Mouse (Mus musculus): ENCODE measurements around the gene Cacng1.

Gene Cacng1

DNA sequence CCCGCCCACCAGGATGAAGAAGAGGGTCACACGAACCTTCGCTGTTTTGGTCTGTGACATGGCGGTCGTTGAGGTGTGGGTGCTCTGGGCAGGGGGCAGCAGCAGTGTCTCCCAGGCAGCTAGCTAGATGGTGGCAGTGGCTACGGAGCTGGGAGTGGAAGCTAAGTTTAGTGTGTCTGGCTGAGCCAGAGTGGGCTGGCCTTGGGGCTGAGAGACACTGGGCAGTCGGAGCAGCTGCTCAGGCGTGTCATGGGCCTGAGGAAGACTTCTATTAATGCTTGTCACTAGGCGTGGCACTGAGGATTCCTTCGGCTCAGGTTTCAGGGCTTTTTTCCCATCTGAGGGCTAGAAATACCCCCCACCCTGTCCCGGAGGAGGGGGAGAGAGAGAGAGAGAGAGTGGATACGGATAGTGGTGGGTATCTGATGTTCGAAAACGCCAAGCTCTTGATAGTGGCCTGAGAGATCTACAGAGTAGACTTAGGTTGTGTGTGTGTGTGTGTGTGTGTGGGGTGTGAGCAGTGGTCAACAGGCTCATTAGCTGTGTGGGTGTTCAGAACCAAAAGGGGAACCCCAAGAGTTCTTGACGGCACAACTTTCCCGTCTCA, at the start of gene Cacng1:
TSS of gene Cacng1 (minus strand) at position 191 of the 607 bp plus-strand sequence.
- DNase-seq (ENCODE audit: low spot score): no peak

DNA sequence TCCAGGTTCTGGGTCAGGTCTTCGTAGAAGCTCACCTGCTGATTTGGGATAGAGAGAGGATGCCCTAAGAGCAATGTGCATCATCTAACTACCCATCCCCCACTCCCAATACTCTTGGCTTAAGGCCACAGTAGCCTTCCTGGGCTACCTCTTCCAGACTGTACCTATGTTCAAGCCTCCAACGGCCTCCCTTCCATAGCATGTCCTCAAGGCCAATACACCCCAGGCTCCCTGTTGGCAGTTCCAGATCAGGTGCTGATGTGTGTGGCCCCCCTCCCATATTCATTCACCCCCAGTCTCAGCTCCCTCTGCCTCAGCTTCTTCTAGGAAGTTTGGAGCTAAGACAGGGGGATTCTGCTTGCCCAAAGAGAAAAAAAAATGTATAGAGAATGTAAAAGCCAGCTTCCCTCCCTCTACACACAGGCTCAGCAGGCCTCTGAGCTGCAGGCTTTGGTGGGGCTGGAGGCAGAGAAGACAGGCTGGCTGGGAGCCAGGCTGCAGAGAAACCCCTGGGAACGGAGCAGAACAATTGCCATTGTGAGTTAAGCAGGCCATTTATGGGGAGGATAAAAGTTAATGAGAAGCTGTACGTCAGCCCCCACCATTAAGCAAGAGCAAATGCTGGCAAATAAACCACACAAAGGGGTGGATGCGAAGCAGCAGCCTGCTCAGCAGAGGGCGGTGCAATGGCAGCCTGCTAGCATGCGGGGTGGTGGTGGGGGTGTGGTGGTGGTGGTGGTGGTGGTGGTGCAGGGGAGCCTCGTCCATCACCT, 46.6 kb upstream of the Cacng1 start:
- no peak for DNase-seq (ENCODE audit: low spot score)

DNA sequence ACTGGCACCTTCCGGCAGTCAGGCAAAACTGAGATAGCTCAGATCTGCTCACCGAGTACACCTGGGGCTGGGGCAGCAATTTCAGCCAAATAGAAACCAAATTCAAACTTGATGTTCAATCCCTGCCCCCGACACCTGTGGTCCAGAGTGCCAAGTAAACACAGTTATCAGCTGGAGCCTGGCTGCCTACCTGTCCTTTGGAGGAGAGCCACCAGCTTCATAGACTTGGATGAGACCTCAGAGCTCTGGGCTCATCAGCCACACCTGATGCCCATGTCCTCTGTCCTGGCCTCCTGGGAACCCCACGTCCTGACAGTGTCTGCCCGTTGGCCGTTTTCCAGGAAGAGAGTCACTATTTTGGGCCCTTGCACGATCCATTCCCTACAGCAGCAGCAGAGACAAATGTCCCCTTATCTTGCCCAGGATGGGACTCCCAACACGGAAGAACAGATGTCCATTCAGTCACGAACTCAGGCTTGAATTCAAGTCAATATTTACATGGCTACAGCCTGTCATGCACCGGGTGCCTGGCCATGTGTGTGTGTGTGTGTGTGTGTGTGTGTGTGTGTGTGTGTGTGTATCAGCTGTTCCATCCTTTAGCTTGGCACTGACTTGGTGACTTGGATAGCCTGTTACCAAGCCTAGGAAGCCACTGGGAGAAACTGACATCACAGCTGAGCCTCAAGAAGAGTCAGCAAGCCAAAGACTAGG, 45.6 kb upstream of the Cacng1 start:
- no peak for DNase-seq (ENCODE audit: low spot score)

DNA sequence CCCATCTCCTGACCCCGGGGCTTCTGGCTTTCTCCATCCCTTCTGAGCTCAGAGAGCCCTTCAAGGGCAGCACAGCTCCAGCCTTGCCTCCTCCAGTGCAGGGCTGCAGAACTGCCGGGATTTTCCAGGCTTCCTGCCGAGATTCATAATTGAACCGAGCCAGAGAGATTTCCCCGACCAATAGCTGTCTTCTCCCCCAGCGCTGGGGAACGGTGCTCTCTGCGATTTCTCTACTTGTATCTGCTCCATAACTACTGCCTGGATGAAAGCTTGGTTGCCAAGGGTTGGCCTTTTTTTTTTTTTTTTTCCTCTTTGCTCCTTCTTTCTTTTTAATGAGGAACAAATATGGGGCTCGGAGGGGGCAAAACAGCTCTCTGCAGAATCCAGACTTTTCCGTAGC, 43.7 kb upstream of the Cacng1 start:
- DNase-seq (ENCODE audit: low spot score): no peak

DNA sequence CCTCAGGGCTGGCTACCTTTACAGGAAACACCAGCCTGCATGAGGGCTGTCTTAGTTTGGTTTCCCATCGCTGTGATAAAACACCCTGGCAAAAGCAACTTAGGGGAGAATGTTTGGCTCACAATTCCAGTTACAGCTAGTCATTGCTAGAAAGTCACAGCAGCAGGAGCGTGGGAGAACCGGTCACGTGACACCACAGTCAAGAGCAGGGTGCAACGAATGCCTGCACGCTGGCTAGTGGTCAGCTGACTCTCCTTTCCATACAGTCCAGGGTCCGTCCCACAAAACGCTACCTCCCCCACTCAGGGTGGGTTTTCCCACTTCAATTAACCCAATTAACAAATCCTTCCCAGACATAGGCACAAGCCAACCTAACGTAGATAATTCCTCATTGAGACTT, 43.2 kb upstream of the Cacng1 start:
- no peak for DNase-seq (ENCODE audit: low spot score)

GRCm38 (mm10) chr11:107749114-107749513, 32.8 kb upstream of the Cacng1 start:
- no peak for DNase-seq (ENCODE audit: low spot score)

- no peak for DNase-seq (ENCODE audit: low spot score)
These were observed 32.1 kb upstream of the Cacng1 start for GRCm38 (mm10) chr11:107748243-107749035.

- DNase-seq (ENCODE audit: low spot score): no peak
These were observed 26.8 kb upstream of the Cacng1 start for GRCm38 (mm10) chr11:107743100-107743499.

DNA sequence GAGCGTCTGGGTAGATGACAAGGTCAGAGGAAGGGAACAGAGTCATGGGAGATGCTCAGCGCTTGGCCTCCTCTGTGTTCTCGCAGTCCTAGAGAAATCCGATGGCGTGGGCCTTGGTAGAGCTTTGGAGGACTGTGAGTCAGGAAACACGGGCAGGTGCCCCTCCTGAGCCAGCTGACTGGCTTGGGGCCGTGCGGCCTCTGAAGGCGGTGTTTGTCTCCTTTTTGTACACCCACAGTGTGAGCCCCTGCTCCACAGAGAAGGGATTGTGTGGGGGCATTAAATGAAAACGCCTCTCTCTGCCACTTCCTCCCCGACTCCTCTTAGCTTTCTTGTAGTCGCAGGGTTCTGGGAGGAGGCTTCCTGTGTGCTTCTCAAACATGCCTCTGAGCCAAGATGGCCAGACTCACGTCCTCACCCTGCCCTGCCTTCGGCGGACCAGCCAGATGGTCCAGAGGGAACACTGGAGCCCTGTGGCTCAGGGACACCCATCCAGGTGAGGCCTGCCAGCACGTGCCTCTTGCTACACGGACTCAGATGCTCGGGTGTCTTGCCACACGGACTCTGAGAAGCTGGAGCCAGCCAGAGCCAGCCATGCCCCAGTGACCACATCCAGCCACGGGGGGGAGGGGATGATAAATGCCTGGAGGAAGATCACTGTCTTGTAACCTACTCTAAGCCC, 22.2 kb upstream of the Cacng1 start:
- no peak for DNase-seq (ENCODE audit: low spot score)

GRCm38 (mm10) chr11:107737886-107738285, 21.6 kb upstream of the Cacng1 start:
- no peak for DNase-seq (ENCODE audit: low spot score)

- no peak for DNase-seq (ENCODE audit: low spot score)
These were observed 17.8 kb upstream of the Cacng1 start for GRCm38 (mm10) chr11:107734133-107734532.

GRCm38 (mm10) chr11:107731498-107731897, 15.2 kb upstream of the Cacng1 start:
- no peak for DNase-seq (ENCODE audit: low spot score)

DNA sequence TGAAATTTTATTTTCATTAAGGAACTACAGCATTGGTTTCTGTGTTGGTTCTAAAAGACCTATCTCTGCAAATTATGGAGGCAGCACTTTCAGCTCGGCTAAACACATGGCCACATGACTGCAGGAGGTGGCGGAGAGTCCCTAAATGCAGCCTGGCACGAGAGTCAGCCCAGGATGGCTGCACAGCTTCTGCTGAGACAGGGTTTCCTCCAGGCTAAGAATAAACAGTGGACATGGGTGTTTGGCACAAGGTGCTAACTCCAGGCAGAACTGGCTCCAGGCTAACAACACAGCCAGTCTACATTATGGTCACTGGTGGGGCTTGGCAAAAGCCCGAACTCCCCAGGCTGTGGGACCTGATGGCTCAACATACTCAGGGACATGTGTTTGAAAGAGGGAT, 14.6 kb upstream of the Cacng1 start:
- no peak for DNase-seq (ENCODE audit: low spot score)

GRCm38 (mm10) chr11:107729141-107729540, 12.8 kb upstream of the Cacng1 start:
- no peak for DNase-seq (ENCODE audit: low spot score)

GRCm38 (mm10) chr11:107728073-107728863, 11.9 kb upstream of the Cacng1 start:
- DNase-seq (ENCODE audit: low spot score): peak; percentile 25

GRCm38 (mm10) chr11:107724603-107725002, 8.3 kb upstream of the Cacng1 start:
- no peak for DNase-seq (ENCODE audit: low spot score)

GRCm38 (mm10) chr11:107721057-107721456, 4.7 kb upstream of the Cacng1 start:
- no peak for DNase-seq (ENCODE audit: low spot score)

GRCm38 (mm10) chr11:107720264-107721021, 4.1 kb upstream of the Cacng1 start:
- DNase-seq (ENCODE audit: low spot score): no peak

- DNase-seq (ENCODE audit: low spot score): no peak
These were observed 2.0 kb downstream of the Cacng1 start for GRCm38 (mm10) chr11:107714368-107714767.

- no peak for DNase-seq (ENCODE audit: low spot score)
These were observed 5.9 kb downstream of the Cacng1 start for GRCm38 (mm10) chr11:107710379-107710778.
